In genomic region chr5:147284365-147284764, GRCm38 (mm10) we compare ENCODE assay signal across 25 mouse cellular contexts. TPM values are rescaled to one million over a fixed set of nuclear protein-coding genes. Genes with fewer than 3 reads are reported as not detected.
DNase-seq lines count a peak whose midpoint lies in the region; ATAC-seq and TF ChIP-seq lines count a peak whose summit lies in the region.
"Had no signal": no experiment of that assay in that cellular context is flagged by ENCODE, and none has a peak within 500 bp of the region (broad histone marks: within the 10 kb centered on the region; RNA-seq: fewer than 3 reads in every experiment).

No protein-coding gene starts in this region.

- H3K9me3 ChIP-seq in forebrain, postnatal 0 days (ENCODE audit: low read length) = no peaks in the 10 kb centered on the region
- H3K9me3 ChIP-seq in forebrain, embryonic 14.5 days (replicated peaks; ENCODE audit: control insufficient read depth, low read length) = no peaks in the 10 kb centered on the region
- H3K9me3 ChIP-seq in liver, postnatal 0 days (ENCODE audit: low read length) = no peaks in the 10 kb centered on the region
- no peaks in the 10 kb centered on the region for H3K9me3 ChIP-seq in liver, embryonic 12.5 days (replicated peaks)
- no peaks in the 10 kb centered on the region for H3K9me3 ChIP-seq in E14TG2a.4 (ENCODE audit: low read length)
- H3K9me3 ChIP-seq in limb, embryonic 10.5 days (replicated peaks) = no peaks in the 10 kb centered on the region
- H3K9me3 ChIP-seq: forebrain, embryonic 12.5 days; heart, embryonic 10.5 days had no signal

- no peak for ATAC-seq in forebrain, postnatal 0 days
- ATAC-seq in forebrain, embryonic 14.5 days = no peak
- no peak for ATAC-seq in liver, postnatal 0 days
- ATAC-seq in liver, embryonic 12.5 days = no peak

- peak; percentile 16; the same call in 1 of the 2 replicates for TF ChIP-seq CTCF in forebrain, postnatal 0 days (IDR thresholded peaks at IDR 0.05; ENCODE audit: low read depth)
- peak; percentile 44 for TF ChIP-seq CTCF in liver, postnatal 0 days (IDR thresholded peaks at IDR 0.05; ENCODE audit: low read depth)
- peak; percentile 61 for TF ChIP-seq CTCF in E14TG2a.4 (conservative IDR thresholded peaks at IDR 0.05; ENCODE audit: low read length)

- H3K9ac ChIP-seq in forebrain, postnatal 0 days = no peak overlapping the region
- no peak overlapping the region for H3K9ac ChIP-seq in forebrain, embryonic 14.5 days (ENCODE audit: low read length)
- no peak overlapping the region for H3K9ac ChIP-seq in liver, postnatal 0 days (replicated peaks)
- no peak overlapping the region for H3K9ac ChIP-seq in liver, embryonic 12.5 days
- H3K9ac ChIP-seq: forebrain, embryonic 12.5 days had no signal

- no peaks in the 10 kb centered on the region for H3K4me1 ChIP-seq in forebrain, postnatal 0 days (ENCODE audit: insufficient read depth)
- no peaks in the 10 kb centered on the region for H3K4me1 ChIP-seq in forebrain, embryonic 14.5 days (ENCODE audit: control insufficient read depth, insufficient read depth, low read length)
- H3K4me1 ChIP-seq in liver, postnatal 0 days (ENCODE audit: insufficient read depth) = no peaks in the 10 kb centered on the region
- no peaks in the 10 kb centered on the region for H3K4me1 ChIP-seq in liver, embryonic 12.5 days
- no peaks in the 10 kb centered on the region for H3K4me1 ChIP-seq in E14TG2a.4 (replicated peaks; ENCODE audit: low read depth, low read length)
- no peaks in the 10 kb centered on the region for H3K4me1 ChIP-seq in limb, embryonic 10.5 days
- H3K4me1 ChIP-seq: forebrain, embryonic 12.5 days; heart, embryonic 10.5 days had no signal

- H3K4me3 ChIP-seq in forebrain, postnatal 0 days (ENCODE audit: low read depth, low read length) = no peak overlapping the region
- H3K4me3 ChIP-seq in forebrain, embryonic 14.5 days (ENCODE audit: low read depth, low read length) = no peak overlapping the region
- no peak overlapping the region for H3K4me3 ChIP-seq in liver, postnatal 0 days (ENCODE audit: low read depth, low read length)
- H3K4me3 ChIP-seq in liver, embryonic 12.5 days = no peak overlapping the region
- no peak overlapping the region for H3K4me3 ChIP-seq in E14TG2a.4 (replicated peaks; ENCODE audit: low read length)
- H3K4me3 ChIP-seq in limb, embryonic 10.5 days = no peak overlapping the region
- H3K4me3 ChIP-seq: forebrain, embryonic 12.5 days; heart, embryonic 10.5 days; left cerebral cortex, adult 2 months had no signal

- no peak overlapping the region for H3K27ac ChIP-seq in forebrain, postnatal 0 days (ENCODE audit: low read depth, low read length)
- H3K27ac ChIP-seq in forebrain, embryonic 14.5 days (ENCODE audit: low read depth, low read length) = no peak overlapping the region
- no peak overlapping the region for H3K27ac ChIP-seq in liver, postnatal 0 days (ENCODE audit: low read depth)
- no peak overlapping the region for H3K27ac ChIP-seq in liver, embryonic 12.5 days
- no peak overlapping the region for H3K27ac ChIP-seq in limb, embryonic 10.5 days
- H3K27ac ChIP-seq: forebrain, embryonic 12.5 days; heart, embryonic 10.5 days; left cerebral cortex, adult 2 months had no signal

- DNase-seq in forebrain, postnatal 0 days = no peak
- no peak for DNase-seq in forebrain, embryonic 14.5 days (ENCODE audit: low spot score)
- DNase-seq in liver, postnatal 0 days = no peak
- DNase-seq in ZHBTc4 (ENCODE audit: low read depth, low spot score) = peak; percentile 62
- no peak for DNase-seq in limb, embryonic 10.5 days (ENCODE audit: low spot score)
- DNase-seq in embryo, embryonic 10 days (ENCODE audit: low spot score) = no peak
- DNase-seq: adrenal gland, adult 2 months; cerebellum, adult 9-10 months; gastrocnemius, postnatal 36 days; kidney, adult 8-10 months; kidney, postnatal 14 days; lung, postnatal 36 days; right cerebral cortex, postnatal 25 days; thymus, postnatal 25 days had no signal

- H3K27me3 ChIP-seq in forebrain, postnatal 0 days (ENCODE audit: insufficient read depth, low read length) = peaks cover 26% of the 10 kb centered on the region
- peaks cover 22% of the 10 kb centered on the region for H3K27me3 ChIP-seq in forebrain, embryonic 14.5 days (replicated peaks; ENCODE audit: control insufficient read depth, insufficient read depth, low read length)
- H3K27me3 ChIP-seq in liver, postnatal 0 days (ENCODE audit: insufficient read depth, low read length) = peaks cover 15% of the 10 kb centered on the region; the same call in 1 of the 2 replicates
- H3K27me3 ChIP-seq in liver, embryonic 12.5 days (replicated peaks) = peaks cover 33% of the 10 kb centered on the region
- H3K27me3 ChIP-seq in E14TG2a.4 (ENCODE audit: insufficient read depth, low read length) = peaks cover 35% of the 10 kb centered on the region
- peaks cover 44% of the 10 kb centered on the region for H3K27me3 ChIP-seq in limb, embryonic 10.5 days (ENCODE audit: low read depth, poor library complexity, severe bottlenecking)

- TF ChIP-seq EP300 in liver, postnatal 0 days (IDR thresholded peaks at IDR 0.05; ENCODE audit: low read depth) = no peak

- 72% methylated on average over 4 of the region's 4 CpGs for WGBS in forebrain, postnatal 0 days
- 74% methylated on average over 4 of the region's 4 CpGs for WGBS in forebrain, embryonic 14.5 days
- WGBS in liver, postnatal 0 days (ENCODE audit: insufficient replicate concordance) = 69% methylated on average over 4 of the region's 4 CpGs
- 70% methylated on average over 4 of the region's 4 CpGs for WGBS in liver, embryonic 12.5 days (ENCODE audit: insufficient replicate concordance)
- WGBS in limb, embryonic 10.5 days = 75% methylated on average over 4 of the region's 4 CpGs

- no peak overlapping the region for H3K4me2 ChIP-seq in forebrain, postnatal 0 days (ENCODE audit: low read depth)
- no peak overlapping the region for H3K4me2 ChIP-seq in forebrain, embryonic 14.5 days (ENCODE audit: low read length)
- H3K4me2 ChIP-seq in liver, postnatal 0 days (ENCODE audit: low read depth, low read length) = no peak overlapping the region
- H3K4me2 ChIP-seq in liver, embryonic 12.5 days = no peak overlapping the region
- H3K4me2 ChIP-seq: forebrain, embryonic 12.5 days had no signal

- H3K36me3 ChIP-seq in forebrain, postnatal 0 days (ENCODE audit: insufficient read depth) = no peaks in the 10 kb centered on the region
- no peaks in the 10 kb centered on the region for H3K36me3 ChIP-seq in forebrain, embryonic 14.5 days (ENCODE audit: control insufficient read depth, insufficient read depth, low read length)
- no peaks in the 10 kb centered on the region for H3K36me3 ChIP-seq in liver, postnatal 0 days (replicated peaks; ENCODE audit: insufficient read depth, low read length)
- no peaks in the 10 kb centered on the region for H3K36me3 ChIP-seq in liver, embryonic 12.5 days
- H3K36me3 ChIP-seq in E14TG2a.4 (ENCODE audit: insufficient read depth, low read length) = no peaks in the 10 kb centered on the region
- no peaks in the 10 kb centered on the region for H3K36me3 ChIP-seq in limb, embryonic 10.5 days
- H3K36me3 ChIP-seq: forebrain, embryonic 12.5 days; heart, embryonic 10.5 days had no signal

RNA-seq across cellular contexts. Expression of gene Pdx1, which starts 14.6 kb away (rescaled TPM):
- not detected in 2 replicates for total RNA-seq in forebrain, postnatal 0 days (2014; rRNA removed)
- not detected in 2 replicates for polyA plus RNA-seq in forebrain, postnatal 0 days (2015; fragmentation: Nextera tagmentation; extraction: Ambion mirVana)
- polyA plus RNA-seq in forebrain, embryonic 14.5 days (2014; fragmentation: Nextera tagmentation; extraction: Ambion mirVana) = not detected in 2 replicates
- polyA plus RNA-seq in liver, postnatal 0 days (2015; fragmentation: Nextera tagmentation; extraction: Ambion mirVana) = not detected in 2 replicates
- 0.06 and 0.25 TPM in 2 replicates for polyA plus RNA-seq in liver, embryonic 12.5 days (2016; fragmentation: Nextera tagmentation; extraction: Ambion mirVana)
- polyA plus RNA-seq in limb, embryonic 10.5 days (2016; fragmentation: Nextera tagmentation; extraction: Ambion mirVana) = not detected in 2 replicates
- total RNA-seq: adrenal gland, adult 2 months; common myeloid progenitor, adult 5-6 weeks; gastrocnemius, postnatal 36 days; left cerebral cortex, adult 2 months had no signal
- polyA plus RNA-seq: adrenal gland, adult 2 months; embryonic facial prominence, embryonic 11.5 days; forebrain, embryonic 12.5 days; heart, postnatal 0 days; hindbrain, embryonic 11.5 days; limb, embryonic 11.5 days had no signal

RNA-seq across cellular contexts. Expression of gene Cdx2, which starts 22.7 kb away (rescaled TPM):
- total RNA-seq in forebrain, postnatal 0 days (2014; rRNA removed) = not detected in 2 replicates
- polyA plus RNA-seq in forebrain, postnatal 0 days (2015; fragmentation: Nextera tagmentation; extraction: Ambion mirVana) = not detected in 2 replicates
- polyA plus RNA-seq in forebrain, embryonic 14.5 days (2014; fragmentation: Nextera tagmentation; extraction: Ambion mirVana) = not detected in 2 replicates
- polyA plus RNA-seq in liver, postnatal 0 days (2015; fragmentation: Nextera tagmentation; extraction: Ambion mirVana) = not detected in 2 replicates
- polyA plus RNA-seq in liver, embryonic 12.5 days (2016; fragmentation: Nextera tagmentation; extraction: Ambion mirVana) = not detected in 2 replicates
- 0.06 and 0.16 TPM in 2 replicates for polyA plus RNA-seq in limb, embryonic 10.5 days (2016; fragmentation: Nextera tagmentation; extraction: Ambion mirVana)
- total RNA-seq: adrenal gland, adult 2 months; common myeloid progenitor, adult 5-6 weeks; gastrocnemius, postnatal 36 days; left cerebral cortex, adult 2 months had no signal
- polyA plus RNA-seq: adrenal gland, adult 2 months; embryonic facial prominence, embryonic 11.5 days; forebrain, embryonic 12.5 days; heart, embryonic 10.5 days; heart, postnatal 0 days; hindbrain, embryonic 11.5 days; limb, embryonic 11.5 days had no signal

RNA-seq across cellular contexts. Expression of gene Urad, which starts 37.9 kb away (rescaled TPM):
- not detected in 2 replicates for total RNA-seq in forebrain, postnatal 0 days (2014; rRNA removed)
- polyA plus RNA-seq in forebrain, postnatal 0 days (2015; fragmentation: Nextera tagmentation; extraction: Ambion mirVana) = not detected in 2 replicates
- polyA plus RNA-seq in forebrain, embryonic 14.5 days (2014; fragmentation: Nextera tagmentation; extraction: Ambion mirVana) = not detected in 2 replicates
- 35.9 and 38.6 TPM in 2 replicates for polyA plus RNA-seq in liver, postnatal 0 days (2015; fragmentation: Nextera tagmentation; extraction: Ambion mirVana)
- polyA plus RNA-seq in liver, embryonic 12.5 days (2016; fragmentation: Nextera tagmentation; extraction: Ambion mirVana) = 0.21 TPM in 1 of 2 replicates, not detected in the other
- not detected in 2 replicates for polyA plus RNA-seq in limb, embryonic 10.5 days (2016; fragmentation: Nextera tagmentation; extraction: Ambion mirVana)
- total RNA-seq: common myeloid progenitor, adult 5-6 weeks; gastrocnemius, postnatal 36 days; left cerebral cortex, adult 2 months had no signal
- polyA plus RNA-seq: embryonic facial prominence, embryonic 11.5 days; forebrain, embryonic 12.5 days; heart, embryonic 10.5 days; heart, postnatal 0 days; hindbrain, embryonic 11.5 days; limb, embryonic 11.5 days; stomach, embryonic 16.5 days had no signal

Comparison
In these comparisons a context has a peak if more than half of its experiments do, and no peak if none do; other contexts are left out.
1. RNA of gene Urad, which starts 37.9 kb away (polyA plus RNA-seq): 35.9 to 38.6 TPM in liver, postnatal 0 days; 0.21 TPM in liver, embryonic 12.5 days, not detected in forebrain, postnatal 0 days, not detected in forebrain, embryonic 14.5 days and not detected in limb, embryonic 10.5 days; every median in the first group is over 10 times any median in the second.
2. Peak in every context shown above with its lines, with median percentiles within 50 percentile points of each other: CTCF ChIP-seq.